Mouse (Mus musculus) mouse embryonic stem cell (cell line): ENCODE results near the gene Hrct1.

Experiments
- in situ Hi-C, 2 experiments: fragments of 300-500 bp; cut with MboI; formaldehyde crosslinking; loops; 1 replicate in 1 of 2; 3 replicates in 1 of 2; pipeline ENCODE4 v1.14.3; 2019 to 2020; ENCODE audit warnings: low sequenced_read_pairs in 2 of 2, low pct_unique_long_range_greater_than_20kb in 1 of 2, mixed read lengths in 1 of 2; ENCODE audit not compliant: unreplicated experiment in 1 of 2

Gene Hrct1

GRCm38 (mm10) chr4:43761336-43761735 is 34.3 kb downstream of the Hrct1 start:
- in situ Hi-C loops: loop anchor here in 1 of 2 experiments (10.0 kb wide), 1 partner anchor 73 kb away; no protein-coding TSS in a partner anchor

GRCm38 (mm10) chr4:43763410-43763809 is 36.4 kb downstream of the Hrct1 start:
- in situ Hi-C loops: loop anchor here in 1 of 2 experiments (10.0 kb wide), 1 partner anchor 71 kb away; no protein-coding TSS in a partner anchor

GRCm38 (mm10) chr4:43768341-43768740 is 41.4 kb downstream of the Hrct1 start:
- in situ Hi-C loops: loop anchor here (5.0 to 10.0 kb wide), 2 partner anchors 66 to 84 kb away; partner anchors contain the start of gene Olfr155 (in 1 of the 2)

GRCm38 (mm10) chr4:43769374-43769773 is 42.4 kb downstream of the Hrct1 start:
- in situ Hi-C loops: loop anchor here (5.0 to 10.0 kb wide), 2 partner anchors 65 to 83 kb away; partner anchors contain the start of gene Olfr155 (in 1 of the 2)

- in situ Hi-C loops: no loop called here
These were observed 43.9 kb downstream of the Hrct1 start, which contains the start of gene Olfr159 for GRCm38 (mm10) chr4:43770909-43771308. Gene Olfr159 (minus strand): TSS chr4:43771009.

DNA sequence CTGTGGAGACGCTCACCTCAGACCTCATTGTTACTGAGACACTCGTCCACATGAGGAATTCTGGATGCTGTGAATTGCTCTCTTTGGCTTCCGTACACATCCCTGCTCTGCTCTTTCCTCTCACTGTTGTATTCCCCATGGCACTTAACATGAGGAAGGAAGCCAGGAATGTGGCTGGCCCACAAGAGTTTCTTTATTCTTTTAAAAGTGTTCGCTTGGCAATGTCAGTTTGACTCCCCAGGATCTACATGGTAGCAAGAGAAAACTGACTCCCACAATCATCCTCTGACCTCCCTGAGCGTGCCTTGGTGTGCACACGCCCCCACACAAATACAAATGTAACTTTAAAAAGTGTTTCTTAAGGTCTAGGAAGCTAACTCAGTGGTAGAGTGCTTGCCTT is 44.6 kb downstream of the Hrct1 start:
- in situ Hi-C loops: no loop called here

- in situ Hi-C loops: no loop called here
These were observed 45.3 kb downstream of the Hrct1 start for GRCm38 (mm10) chr4:43772304-43772703.
